Mouse (Mus musculus) adipocyte (in vitro differentiated cells): ENCODE measurements around the gene Ssu2.
A peak's percentile ranks its signal among the peaks of the same experiment; 100 is the strongest.

Experiments
- DNase-seq: peaks from one replicate; pipeline ENCODE4 v3.0.0-alpha.2; 2016; ENCODE audit warnings: low spot score

Gene Ssu2

DNA sequence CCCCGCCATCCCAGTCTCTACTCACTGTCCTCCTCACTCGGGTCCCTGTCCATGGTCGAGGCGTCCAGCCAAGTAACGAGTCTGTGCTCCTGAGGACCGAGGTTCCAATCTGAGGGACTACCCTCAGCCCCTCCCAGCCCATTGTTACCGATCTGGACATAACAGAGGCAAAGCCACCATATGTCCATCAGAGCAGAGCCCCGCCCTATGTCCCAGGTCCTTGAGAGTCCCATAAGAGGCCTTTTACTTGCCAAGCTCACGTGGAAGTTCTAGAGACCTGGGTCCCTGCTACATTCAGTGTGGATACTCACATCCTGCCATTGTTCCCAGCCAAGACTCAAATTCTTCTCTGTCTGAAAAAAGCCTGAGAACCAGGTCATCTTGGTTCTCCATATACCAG is at the start of gene Ssu2:
Gene Ssu2 (minus strand): TSS at position 77 of the 400 bp plus-strand sequence.
- no peak for DNase-seq

DNA sequence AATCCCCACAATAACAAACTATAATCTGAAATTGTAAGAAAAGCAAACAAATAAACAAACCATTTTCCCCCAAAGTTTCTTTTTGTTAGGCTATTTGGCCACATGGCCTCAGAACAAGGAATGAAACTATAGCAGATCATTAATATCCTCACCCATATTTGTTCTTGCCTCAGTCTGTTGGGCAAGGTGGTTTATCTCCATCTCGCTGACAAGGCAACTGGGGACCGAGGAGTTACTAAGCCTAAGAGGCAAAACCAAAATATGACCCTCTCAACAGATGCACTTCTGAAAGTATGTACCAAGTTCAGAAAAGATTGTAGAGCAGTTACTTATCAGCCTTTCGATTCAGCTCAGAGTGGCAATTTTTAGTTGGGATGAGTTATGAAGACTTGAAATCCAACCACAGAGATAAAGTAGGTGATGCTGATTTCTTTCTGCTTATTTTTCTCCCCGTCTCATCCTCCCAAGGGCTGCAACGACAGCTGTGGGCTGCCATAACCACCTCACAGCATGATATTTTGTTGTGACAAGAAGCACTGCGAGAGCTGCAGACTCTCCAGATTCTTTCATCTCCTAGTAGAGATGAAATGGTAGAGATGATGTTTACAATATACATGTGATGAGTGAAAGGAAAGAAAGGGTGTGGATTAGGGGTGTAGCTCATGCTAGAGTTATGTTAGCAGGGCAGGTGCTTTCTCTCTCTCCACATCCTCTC is 38.4 kb upstream of the Ssu2 start:
- no peak for DNase-seq

DNA sequence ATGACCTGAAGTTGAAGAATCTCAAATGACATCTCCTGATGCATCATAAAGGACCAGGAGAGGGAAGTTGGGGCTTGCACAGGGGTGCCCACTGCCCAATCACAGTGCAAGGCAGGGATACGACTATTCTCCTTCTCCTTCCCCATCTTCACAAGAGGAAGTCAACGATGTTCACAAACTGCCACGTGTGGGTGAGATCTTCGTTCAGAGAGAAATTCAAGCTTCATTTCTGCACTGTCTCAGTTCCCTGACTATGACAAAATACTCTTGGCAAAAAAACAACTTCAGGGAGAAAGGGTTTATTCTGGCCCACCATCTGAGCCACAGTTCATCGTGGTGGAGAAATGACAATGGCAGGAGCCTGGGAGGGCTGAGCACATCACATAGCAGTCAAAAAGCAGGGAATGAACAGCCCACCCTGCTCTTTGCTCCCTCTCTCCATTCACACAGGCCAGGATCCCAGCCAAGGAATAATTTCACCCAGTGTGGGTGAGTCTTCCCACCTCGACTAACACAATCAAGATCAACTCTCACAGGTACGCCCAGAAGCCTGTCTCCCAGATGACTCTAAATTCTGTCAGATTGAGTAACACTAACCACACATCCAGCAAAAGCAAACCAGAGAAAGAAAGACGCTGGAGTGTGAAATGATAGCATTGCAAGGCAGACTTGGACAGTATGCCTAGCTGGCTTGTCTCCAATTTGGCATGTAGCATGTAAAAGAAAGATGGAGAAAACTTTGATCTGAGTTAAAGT is 36.1 kb upstream of the Ssu2 start:
- DNase-seq = no peak

DNA sequence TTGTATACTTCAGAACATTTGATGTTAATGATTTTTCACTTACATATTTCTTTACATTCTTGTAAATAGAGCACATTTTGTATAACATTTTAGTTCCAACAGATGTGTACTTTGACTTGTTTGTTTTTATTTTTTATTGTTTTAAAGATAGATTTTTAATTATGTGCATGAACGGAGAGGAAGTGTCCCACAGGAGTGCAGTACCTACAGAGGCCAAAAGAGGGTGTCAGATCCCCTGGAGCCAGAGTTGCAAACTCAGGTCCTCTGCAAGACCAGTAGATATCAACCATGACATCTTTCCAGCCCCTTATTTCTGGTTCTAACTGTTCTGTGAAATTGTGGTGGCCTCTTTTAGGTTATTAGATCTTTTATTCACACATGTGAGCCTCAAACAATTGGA is 33.1 kb upstream of the Ssu2 start:
- no peak for DNase-seq

DNA sequence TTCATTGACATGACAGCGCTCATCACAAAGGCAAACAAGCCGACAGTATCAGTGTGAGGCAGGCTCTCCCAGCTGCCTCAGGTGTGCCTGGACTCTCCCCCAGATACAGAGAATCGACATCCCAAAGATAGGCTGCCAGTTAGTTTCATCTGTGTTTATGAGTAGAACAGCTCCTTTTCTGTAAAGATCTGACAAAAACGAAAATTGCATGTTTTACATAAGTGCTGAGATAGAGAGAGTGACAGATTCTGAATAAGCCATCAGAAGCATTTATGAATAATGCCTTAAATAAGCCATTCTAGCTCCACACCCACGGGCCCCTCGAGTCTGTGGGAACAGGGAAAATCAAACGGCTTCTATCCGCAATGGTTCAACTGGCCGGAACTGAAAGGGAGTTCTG is 31.5 kb upstream of the Ssu2 start:
- no peak for DNase-seq

DNA sequence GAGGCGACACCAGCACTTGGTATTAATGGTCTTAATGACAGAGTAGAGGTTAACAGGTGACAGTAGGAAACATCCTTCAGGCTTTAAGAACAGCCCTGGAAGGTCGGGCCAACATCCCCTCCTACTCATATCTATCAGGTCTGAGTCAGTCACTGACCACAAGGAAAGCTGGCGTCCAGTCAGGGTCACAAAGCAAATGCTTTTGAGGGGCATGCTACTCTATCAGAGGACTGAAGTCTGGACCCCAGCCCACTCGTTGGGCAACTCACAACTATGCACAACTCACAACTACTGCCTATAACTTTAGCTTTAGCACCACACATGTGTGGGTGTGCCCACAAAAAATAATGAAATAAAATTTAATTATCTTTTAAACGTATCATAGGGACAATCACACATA is 16.3 kb upstream of the Ssu2 start:
- DNase-seq = no peak

DNA sequence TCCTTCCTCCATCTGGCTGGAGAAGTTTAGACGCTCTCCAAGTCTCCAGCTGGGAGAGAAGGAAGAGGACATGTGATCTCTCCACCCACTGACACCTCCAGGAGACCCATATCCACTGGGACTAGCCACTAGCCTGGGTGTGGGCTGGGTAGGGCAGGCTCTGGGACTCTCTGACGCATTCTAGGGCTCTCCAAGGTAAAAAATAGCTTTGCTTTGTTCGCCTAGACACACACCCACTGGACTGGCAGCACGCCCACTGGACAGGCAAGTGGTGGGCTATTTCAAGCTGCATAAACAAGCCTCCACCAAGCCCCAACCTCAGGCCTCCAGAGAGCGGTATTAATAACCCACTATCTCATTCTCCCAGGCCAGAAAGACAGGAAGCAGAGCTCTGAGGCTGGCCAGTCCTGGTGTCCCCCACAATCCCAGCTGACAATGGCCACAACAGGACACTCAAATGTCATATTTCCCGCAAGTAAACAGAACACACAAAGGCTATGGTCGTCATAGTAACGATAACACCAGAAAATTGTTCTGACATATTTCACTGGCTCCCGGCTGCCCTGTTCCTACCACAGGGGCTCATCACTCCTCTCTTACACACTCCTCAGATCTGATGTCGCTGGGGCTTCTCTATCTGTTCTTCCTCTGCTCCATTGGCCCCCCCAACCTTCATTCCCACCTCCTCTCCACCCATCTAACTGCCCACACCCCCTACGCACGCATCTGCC is 14.3 kb upstream of the Ssu2 start:
- DNase-seq = no peak

DNA sequence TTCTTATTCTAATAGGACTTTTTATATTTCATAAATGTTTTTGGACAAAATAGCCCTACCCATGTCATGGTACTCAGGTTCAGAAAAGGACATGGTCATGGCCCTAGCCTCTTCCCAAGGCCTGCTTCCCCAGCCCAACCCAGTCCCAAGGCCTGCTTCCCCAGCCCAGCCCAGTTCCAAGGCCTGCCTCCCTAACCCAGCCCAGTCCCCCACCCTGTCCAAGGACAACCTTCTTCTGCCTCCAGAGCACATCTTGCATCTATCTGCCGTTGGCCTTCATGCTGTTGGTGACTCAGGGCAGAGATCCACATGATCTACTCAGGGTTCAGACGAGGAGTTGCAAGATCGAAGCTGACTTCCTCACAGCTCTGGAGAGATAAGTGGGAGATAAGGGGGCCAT is 9.5 kb upstream of the Ssu2 start:
- no peak for DNase-seq

DNA sequence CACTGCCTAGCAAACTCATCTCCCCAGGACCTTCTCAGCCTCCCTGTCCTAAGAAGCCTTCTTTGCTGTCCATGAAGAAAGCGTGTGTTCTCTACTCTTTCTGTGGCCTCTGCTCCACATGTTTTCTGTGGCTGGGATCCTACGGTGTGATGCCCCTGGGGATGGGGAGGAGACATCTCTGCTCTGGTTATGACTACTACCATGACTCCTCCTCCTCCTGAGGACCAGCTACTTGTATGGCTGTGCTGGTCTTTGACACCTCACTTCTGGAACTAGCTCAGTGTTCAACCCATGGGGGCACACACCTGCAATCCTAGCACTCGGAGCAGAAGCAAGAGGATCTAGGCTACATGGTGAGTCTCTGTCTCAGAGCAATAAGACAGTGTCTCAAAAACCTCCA is 8.5 kb upstream of the Ssu2 start:
- no peak for DNase-seq

DNA sequence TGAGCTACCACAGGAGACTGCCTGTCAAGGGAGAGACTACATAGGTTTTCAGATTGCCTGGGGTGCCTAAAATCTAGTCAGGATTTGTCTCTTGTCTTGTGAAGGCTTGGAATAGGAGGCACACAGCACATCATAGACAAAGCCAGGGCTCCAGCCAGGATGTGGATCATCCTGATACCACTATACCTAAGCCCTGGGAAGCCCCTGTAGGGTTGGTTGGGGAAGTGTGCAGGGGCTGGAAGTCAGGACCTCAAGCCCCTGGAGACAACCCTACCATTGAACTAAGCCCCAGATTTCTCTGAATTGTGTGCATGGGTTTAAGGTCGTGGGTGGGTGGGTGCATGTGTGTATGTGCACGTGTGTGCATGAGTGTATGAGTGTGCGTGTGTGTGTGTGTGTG is 562 bp upstream of the Ssu2 start:
- DNase-seq = no peak

DNA sequence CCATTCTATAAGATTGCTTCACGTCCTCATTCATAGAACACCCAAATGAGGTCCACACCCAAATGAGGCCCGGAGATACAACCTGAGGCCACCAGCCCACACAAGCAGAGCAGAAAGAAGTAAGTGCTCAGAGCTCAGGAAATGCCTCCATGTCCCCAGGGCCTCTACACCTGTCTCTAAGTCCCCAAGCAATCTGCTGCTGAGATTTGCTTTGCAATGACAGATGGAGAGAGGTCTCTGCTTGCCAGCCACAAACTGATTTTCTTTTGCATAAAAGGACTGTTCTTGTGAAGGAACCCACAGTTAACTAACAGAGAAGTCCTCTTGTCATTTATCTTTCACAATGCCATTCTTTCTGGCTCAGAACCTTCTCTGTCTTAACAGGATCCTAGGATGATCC is 1.6 kb downstream of the Ssu2 start:
- no peak for DNase-seq

DNA sequence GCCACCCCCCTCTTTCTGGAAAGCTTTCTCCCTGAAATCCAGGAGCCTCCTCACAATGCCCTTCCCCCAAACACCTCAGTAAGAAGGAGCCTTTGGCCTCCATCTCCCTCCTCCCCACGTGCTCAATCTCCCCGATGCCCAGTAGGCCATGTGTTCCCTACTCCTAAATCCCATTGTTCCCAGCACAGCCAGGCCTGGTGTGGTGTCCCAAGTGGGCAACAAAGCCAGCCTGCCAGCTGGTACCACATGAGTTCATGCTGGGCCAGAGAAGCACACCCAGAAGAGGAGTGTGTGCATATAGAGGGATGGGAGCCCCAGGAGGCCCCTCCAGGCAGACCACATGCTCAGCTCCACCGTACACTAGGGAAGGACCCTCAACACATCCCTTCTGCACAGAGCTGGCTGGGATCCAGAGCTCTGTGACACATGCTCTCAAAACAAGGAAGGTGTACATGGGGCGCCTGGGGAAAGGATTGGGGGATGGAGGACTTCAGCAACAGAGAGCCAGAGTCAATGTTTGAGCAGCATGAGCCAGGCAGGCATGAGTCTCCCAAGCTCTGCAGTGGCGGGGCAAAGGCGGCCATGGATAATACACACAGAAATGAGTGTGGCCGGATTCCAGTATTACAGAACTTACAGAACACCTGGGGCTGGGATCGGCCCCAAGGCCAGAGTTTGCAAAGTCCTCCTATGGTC is 4.7 kb downstream of the Ssu2 start:
- DNase-seq = no peak

DNA sequence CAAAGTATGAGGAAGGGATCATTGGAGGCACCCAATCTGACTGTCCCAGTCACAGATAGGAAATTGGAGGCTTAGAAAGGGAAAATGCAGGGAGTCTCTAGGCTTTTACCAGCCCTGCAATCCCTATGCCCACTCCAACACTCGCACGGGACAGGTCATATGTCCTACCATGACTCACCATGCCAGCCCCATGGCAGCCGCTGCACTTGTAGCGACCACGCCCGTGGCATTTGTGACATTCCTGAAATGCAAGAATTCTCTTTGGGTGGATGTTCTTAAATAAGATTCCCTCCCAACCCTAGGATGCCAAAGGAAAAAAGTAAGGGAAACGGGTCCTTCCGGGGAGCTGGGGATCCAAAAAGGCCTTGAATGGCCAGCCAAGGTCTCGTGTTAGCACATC is 8.8 kb downstream of the Ssu2 start:
- no peak for DNase-seq

DNA sequence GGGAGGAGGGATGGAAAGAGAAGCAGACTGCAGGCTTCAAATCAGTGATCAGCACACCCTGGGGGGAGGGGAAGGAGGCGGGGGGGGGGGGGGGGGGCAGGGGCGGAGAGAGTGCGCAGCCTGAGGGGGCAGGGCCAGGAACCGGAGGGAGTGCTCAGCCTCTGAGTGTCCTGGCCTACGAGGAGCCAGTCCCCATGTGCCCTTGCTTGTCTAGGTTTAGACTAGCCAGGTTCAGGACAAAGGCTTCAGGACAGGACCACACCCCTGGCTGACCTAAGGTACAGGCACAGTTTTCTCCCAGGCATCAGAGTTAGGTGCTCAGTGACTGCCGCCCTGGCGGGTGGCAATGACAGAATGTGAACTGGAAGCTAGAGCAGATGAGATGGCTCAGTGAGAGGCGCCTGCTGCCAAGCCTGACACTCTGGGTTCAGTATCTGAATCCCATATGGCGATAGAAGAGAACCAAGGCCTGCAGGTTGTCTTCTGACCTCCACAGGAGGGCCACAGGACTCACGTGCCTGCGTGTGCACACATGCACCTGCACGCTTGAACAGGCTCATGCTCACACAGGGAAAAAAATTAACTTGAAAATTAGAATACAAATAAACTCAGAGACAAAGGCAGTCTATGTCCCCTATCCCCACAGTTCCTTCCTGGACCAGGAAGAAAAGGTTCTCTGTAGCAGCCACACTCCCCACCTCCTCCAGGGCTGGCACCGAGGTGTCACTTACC is 12.0 kb downstream of the Ssu2 start:
- DNase-seq = no peak

DNA sequence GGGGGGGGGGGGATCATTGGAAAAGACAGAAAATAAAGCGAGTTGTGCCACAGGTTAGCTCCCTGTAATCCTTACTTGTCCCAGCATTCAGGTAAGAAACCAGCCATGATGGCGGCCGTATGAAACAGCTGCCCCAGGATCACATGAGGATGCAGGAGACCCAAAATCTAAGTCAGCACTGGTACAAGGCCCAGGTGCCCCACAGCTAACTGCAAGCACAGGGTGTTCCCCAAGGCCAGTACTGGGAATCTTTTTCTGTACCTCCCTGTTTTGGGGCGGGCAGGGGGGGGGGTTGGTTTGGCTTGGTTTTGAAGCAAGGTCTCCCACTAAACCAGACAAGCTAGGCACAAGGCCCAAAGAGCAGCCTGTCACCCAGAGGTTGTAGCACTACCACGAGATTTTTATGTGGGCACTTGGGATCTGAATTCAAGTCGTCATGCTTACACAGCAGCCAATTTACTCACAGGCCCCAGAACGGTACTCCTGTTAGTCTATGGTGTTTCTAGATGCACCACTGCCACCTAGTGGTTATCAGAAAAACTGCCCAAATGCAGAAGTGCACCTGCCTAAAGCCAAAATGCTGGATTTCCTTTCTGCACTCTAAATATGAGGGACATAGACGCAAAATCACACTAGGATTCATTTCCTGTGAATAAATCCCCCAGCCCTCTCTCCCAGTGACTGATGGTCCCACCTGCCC is 13.8 kb downstream of the Ssu2 start:
- DNase-seq = peak; percentile 67

DNA sequence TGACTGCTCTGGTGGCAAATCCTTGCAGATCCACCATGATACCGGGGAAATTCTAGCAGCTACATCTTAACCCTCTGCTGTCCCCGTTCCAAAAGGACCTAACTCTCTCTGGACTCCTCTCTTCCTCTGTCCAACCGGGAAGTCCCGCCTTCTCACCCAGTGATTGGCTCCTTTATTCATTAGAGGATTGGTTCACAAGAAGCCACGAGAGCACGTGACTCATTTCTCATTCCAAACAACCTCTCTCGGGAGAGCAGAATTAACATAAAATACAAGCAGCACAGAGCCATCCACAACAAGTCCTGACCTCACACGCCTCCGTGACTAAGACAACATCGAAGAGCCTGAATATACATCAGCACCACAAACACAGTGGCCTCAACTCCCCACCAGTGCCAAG is 22.5 kb downstream of the Ssu2 start:
- DNase-seq = no peak

DNA sequence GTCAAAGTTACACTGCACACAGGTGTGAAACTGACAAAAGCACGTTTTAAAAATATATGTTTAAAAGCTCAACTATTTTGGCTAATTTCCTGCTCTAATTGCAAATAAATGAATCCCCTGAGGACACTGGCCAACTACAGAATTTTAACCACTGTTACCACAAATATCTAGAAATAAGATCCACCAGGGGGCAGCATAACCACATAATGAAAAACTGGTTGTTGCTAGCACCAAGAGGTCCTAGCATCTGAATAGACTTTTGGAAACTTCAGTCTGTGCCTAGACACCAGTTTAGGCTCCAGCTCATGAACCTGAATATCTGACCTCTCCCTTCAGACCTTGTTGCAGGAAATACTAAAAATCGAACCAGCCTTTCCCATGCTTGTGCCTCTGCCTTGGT is 23.2 kb downstream of the Ssu2 start:
- peak; percentile 40 for DNase-seq

DNA sequence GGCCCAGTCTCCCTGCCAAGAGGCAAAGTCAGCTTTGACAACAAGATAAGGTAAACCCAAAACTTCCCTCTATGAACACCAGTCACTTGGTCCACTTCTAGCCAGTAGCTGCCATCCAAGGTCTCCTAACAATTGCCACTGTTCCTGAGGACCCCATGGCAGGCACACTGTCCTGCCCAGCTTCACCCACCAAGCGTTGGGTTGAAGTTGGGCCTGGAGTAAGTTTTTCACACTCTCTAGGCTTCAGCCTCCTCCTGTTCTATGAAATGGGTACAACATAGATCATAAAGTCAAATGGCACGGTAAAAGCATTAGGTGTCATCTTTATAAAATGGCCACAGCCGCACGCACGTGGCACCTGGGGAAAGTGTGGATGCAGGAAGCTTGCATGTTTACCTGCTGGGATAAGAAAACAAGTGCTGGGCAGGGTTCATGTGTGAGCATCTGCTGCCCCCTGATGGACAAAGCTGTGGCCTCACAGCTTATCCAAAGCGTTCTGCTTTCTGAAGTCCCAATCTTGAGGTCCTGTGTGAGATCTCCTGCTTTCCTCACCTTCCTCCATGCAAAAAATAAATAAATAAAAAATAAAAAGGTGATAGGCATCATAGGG is 25.4 kb downstream of the Ssu2 start:
- peak; percentile 60 for DNase-seq

DNA sequence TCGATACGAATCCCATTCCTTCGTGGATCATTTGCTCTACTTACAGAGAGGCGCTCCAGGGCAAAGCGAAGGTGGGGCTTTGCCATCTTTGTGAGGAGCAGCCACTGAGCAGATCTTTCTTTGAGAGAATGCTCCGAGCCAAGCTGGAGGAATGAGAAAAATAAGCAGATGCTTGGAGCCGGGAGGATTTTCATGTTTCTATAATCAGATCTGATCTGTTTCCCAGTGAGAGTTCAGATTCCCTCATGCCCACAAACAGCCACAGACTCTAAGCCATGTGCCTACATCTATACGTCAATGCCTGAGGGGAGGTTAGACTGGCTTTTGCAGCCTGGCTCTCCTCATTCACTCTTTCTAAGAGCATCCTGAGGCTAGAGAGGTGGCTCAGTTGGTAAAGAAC is 27.1 kb downstream of the Ssu2 start:
- DNase-seq = no peak

DNA sequence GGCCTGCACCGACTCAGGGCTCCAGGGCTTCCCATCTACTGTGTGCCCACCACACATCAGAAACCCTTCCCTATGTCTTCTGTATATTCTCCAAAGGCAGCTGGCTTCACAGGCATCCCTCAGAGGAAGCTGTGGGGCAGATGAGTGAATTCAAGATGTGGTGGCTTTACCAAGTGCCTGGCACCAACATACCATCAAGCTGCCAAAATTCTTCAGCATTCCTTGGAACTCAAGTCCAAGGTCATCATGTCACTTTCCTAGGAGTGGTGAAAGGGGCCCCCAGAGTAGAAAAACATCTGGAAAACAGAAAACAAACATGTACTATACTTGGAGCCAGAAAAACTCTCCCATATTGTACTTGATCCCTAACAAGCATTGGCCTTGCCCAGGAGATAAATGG is 28.5 kb downstream of the Ssu2 start:
- peak; percentile 14 for DNase-seq

DNA sequence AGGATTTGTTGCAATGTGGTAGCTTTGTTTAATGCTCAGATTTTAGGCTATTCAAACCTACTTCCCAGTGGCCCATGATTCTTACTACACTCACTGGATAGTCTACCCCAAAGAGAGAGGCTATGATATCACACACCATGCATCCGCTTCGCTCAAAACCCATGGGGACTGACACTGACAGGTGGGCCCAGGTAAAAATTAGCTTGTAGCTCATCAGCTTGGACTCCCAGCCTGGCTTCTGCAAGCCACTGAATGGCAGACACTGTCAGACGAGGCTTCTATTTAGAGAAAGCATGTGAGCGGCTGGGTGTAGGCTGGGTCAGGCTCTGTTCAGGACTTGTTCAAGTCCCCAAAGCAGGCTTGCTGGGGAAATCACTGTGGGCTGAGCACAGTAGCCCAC is 37.4 kb downstream of the Ssu2 start:
- no peak for DNase-seq
